Mouse (Mus musculus) CD8-positive naive resting alpha-beta T cell, adult 57 days (primary cell): ENCODE measurements around the gene Tprkb. TPM values are rescaled to one million over a fixed set of nuclear protein-coding genes. Genes with fewer than 3 reads are reported as not detected.

Experiments
- total RNA-seq: library from RNA; stranded (reverse); gene quantifications from one replicate; pipeline ENCODE4 v1.2.4, GENCODE M21; 2023

The Tprkb gene
- total RNA-seq: 22.4 TPM

DNA sequence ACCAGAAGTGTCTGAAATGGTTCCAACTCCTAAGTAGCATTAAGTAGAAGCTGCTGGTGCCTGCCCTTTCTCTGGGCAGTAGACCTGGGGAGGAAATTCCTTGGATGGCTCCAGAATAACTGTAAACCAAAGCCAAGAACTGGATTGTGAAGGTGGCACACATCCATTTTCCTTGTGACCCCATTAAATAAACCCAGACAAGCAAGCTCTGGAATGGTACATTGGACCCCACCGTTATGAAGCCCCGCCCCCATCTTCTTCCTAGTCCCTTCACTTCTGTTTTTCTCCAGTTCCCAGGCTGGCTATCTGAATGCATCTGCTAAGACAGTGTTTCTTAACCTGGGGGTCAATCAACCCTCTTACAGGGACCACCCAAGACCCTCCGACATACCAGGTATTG lies at the start of gene Tprkb:
Tprkb (plus strand) TSS at position 279 of the 400 bp plus-strand sequence.

DNA sequence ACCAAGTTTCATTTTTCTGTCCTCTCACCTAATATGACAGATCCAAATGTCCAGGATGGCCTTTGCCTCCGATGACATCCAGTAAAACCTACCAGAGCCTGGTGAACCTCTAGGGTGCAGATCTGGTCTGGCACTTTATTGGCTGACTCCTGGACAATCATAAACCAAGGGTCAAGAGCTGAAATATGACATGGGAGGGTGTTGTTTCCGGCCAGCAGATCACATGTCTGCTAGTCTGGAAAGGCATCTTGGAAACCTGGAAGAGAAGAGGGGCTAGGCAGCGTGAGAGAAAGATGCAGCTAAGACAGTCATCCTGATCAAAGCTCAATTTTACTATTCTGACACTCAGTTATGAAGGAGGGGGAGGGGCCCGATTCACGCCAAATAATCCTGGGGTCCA lies 42.7 kb upstream of the Tprkb start, which contains the start of gene Nat8f2:
Nat8f2 (minus strand) TSS at position 153 of the 400 bp plus-strand sequence.

DNA sequence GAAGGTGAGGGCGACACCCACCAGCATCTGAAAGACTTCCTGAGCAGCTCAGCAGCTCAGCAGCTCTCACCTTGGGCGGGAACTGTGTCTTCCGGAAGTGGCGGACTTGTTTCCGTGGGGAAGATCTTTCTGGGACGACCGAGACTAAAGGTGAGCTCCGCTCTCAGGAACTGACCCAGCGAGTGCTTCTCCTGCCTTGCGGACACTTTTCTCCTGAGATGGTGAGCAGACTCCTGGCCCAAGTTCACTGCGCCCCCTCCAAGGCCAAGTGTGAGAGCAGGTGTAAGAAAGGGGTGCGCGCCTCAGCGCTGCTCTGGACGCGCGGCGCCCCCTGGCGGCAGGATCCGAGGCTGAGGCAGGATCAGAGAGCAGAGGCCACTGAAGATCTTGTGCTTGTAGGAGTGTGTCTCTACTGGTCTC lies 7.0 kb upstream of the Tprkb start, which contains the start of gene Nat8f4:
Nat8f4 (minus strand) TSS at position 243 of the 420 bp plus-strand sequence.

DNA sequence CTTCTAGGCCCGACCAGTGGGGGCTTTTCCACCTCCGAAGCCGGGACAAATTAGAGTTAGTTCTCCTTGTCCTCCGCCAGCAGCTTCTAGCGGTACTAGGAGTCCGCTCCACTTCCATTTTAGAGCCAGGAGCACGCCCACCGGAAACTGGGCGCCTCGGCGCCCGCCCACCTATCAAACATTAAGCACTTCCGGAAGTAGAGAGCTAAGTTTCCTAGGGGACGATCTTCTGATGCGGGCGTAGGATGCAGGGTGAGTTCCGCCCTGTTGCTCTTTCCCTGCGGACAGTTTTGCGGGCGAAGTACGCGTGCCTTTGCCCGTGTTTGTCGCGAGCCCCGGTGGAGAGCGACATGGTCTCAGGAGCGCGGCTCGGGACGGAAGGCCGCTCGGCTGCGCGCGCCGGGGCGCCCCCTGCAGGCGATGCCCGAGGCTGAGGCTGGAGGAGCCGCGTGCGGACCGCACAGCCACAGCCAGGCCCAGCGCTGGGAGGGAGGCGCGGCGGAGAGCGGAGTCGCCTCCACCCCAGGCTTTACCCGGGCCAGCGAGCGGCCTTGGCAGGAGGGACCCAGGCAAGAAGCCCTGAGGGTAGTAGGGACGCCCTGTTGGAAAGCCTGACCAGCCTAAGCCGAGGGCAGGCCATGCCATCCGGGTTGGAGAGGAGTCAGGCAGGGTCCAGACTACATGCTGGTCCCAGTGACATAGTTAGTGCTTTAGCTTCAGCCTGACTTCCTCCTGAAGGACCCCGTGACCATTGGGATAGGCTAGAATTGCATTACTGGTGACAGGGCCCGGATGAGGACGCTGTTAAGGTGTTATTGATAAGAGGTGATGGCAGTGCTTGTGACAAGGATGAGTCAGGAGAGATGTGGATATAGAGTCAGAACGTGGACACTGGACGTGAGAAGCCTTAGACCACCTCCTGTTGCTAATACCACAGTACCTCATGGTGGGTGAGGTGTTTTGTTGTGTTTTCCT lies 4.2 kb downstream of the Tprkb start, which contains the start of gene Nat8f1:
Nat8f1 (minus strand) TSS at position 149 of the 975 bp plus-strand sequence.

DNA sequence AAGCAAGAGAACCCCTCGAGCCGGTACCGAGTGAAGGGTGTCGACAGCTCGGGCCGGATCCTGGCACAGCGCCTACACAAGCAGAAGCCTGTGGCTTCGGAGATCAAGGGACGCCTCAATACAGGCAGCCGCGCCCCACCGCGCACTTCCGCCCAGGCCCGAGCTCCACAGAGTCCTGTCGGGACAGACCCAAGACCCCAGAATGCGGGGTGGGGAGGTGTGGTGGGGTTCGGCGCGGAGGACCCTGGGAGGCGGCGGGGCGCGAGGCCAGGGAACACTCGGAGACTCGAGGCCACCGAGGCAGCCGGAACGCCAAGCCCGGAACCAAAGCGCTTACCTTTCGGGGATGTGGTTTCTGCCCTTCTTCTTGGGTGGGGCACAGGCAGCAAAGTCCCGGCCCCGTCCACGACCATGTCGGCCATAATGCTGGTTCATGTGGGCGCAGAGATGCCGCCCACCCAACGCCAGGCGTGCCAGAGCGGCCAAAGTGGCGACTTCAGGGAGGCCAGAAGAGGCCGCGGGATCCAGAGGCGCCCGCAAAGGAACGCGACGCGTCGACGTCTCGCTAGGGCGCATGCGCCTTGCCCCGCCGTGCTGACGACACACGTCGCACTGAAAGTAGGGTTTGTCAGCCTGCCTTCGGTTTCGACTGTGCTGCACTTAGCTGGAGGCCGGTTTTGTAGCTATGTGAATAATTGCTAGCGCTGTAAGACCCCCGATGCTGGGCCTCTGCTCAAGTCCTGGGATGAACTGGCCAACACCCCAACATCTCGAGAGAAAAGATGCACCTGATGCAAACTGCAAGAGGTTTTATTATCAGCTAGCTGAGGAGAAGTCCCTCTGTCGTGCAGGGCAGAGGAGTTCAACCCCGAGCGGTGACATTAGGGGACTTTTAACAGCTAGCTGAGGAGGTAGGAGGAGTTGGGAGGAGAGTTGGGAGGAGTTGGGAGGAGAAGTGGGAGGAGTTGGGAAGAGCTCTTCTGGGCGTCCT lies 49.7 kb downstream of the Tprkb start, which contains the start of gene Dusp11:
Dusp11 (minus strand) TSS at position 567 of the 991 bp plus-strand sequence.

Other genes with a start within 250 kb of the Tprkb start
- not detected for gene Nat8f7, start 198.7 kb upstream of the Tprkb start, total RNA-seq
- not detected for gene Nat8f3, start 146.1 kb upstream of the Tprkb start, total RNA-seq
- gene Nat8f6, start 90.9 kb upstream of the Tprkb start, total RNA-seq: not detected
- not detected for gene Nat8f5, start 90.9 kb upstream of the Tprkb start, total RNA-seq
- gene Nat8, start 79.8 kb upstream of the Tprkb start, total RNA-seq: not detected
- 0.70 TPM for gene Nat8f2, start 42.7 kb upstream of the Tprkb start, total RNA-seq
- gene Nat8f4, start 7.0 kb upstream of the Tprkb start, total RNA-seq: 2.5 TPM
- gene Nat8f1, start 3.8 kb downstream of the Tprkb start, total RNA-seq: 4.9 TPM
- gene Dusp11, start 49.8 kb downstream of the Tprkb start, total RNA-seq: 239 TPM
- gene Figla, start 104.3 kb downstream of the Tprkb start, total RNA-seq: not detected
- 3.2 TPM for gene Add2, start 116.8 kb downstream of the Tprkb start, total RNA-seq